Mouse (Mus musculus) MEL (cell line): ENCODE results near the gene Ugt1a10. TPM values are rescaled to one million over a fixed set of nuclear protein-coding genes. Genes with fewer than 3 reads are reported as not detected.
A peak's percentile ranks its signal among the peaks of the same experiment; 100 is the strongest.

Experiments used
- DNase-seq: peaks from one replicate; pipeline ENCODE4 v3.0.0; 2011; ENCODE audit warnings: low read depth, low spot score
- H3K27ac ChIP-seq: 2 replicates; pipeline ENCODE4 v1.5.1; 2012; ENCODE audit warnings: low read depth, mild to moderate bottlenecking, control low read depth, low read length, moderate library complexity; ENCODE audit not compliant: control insufficient read depth
- H3K27me3 ChIP-seq, 2 experiments: fragments of 150-350 bp in 1 of 2; sonication (generic) in 1 of 2; 2 replicates each; pipeline ENCODE4 v1.6.1; 2012; ENCODE audit warnings: low read length in 2 of 2, mild to moderate bottlenecking in 2 of 2, improper control_type of control experiment in 1 of 2, moderate library complexity in 1 of 2; ENCODE audit not compliant: insufficient read depth in 2 of 2, control insufficient read depth in 1 of 2
- H3K36me3 ChIP-seq, 2 experiments: 2 replicates each; pipeline ENCODE4 v1.6.1; 2012 to 2014; ENCODE audit warnings: low read length in 2 of 2, improper control_type of control experiment in 1 of 2, inconsistent platforms in 1 of 2, mild to moderate bottlenecking in 1 of 2; ENCODE audit not compliant: insufficient read depth in 2 of 2, control insufficient read depth in 1 of 2
- H3K4me1 ChIP-seq, 2 experiments: fragments of 150-350 bp in 1 of 2; sonication (generic) in 1 of 2; 2 replicates each; pipeline ENCODE4 v1.6.1; 2012; ENCODE audit warnings: low read length in 2 of 2, improper control_type of control experiment in 1 of 2, mild to moderate bottlenecking in 1 of 2; ENCODE audit not compliant: insufficient read depth in 2 of 2, control insufficient read depth in 1 of 2
- H3K4me3 ChIP-seq, 2 experiments: fragments of 150-350 bp in 1 of 2; sonication (generic) in 1 of 2; 2 replicates each; pipeline ENCODE4 v1.5.1; 2012; ENCODE audit warnings: low read depth in 2 of 2, low read length in 2 of 2, mild to moderate bottlenecking in 2 of 2, moderate library complexity in 2 of 2, control low read depth in 1 of 2, improper control_type of control experiment in 1 of 2; ENCODE audit not compliant: control insufficient read depth in 1 of 2, insufficient read depth in 1 of 2
- H3K79me2 ChIP-seq: 2 replicates; pipeline ENCODE4 v1.6.1; 2012; ENCODE audit warnings: mild to moderate bottlenecking, low read length, moderate library complexity; ENCODE audit not compliant: control insufficient read depth, poor library complexity, insufficient read depth
- H3K9ac ChIP-seq: 2 replicates; pipeline ENCODE4 v1.6.1; 2012; ENCODE audit warnings: low read depth, mild to moderate bottlenecking, control low read depth, low read length, moderate library complexity; ENCODE audit not compliant: control insufficient read depth, poor library complexity, severe bottlenecking
- H3K9me3 ChIP-seq: fragments of 150-350 bp; sonication (generic); replicated peaks from 2 replicates; pipeline ENCODE4 v1.6.1; 2012; ENCODE audit warnings: mild to moderate bottlenecking, low read length, improper control_type of control experiment, moderate library complexity; ENCODE audit not compliant: insufficient read depth
- ELF1 ChIP-seq: IDR thresholded peaks from 2 replicates; pipeline ENCODE4 v1.6.1; 2014; ENCODE audit warnings: low read depth, mild to moderate bottlenecking, inconsistent platforms, low read length, improper control_type of control experiment, moderate library complexity
- ETS1 ChIP-seq: IDR thresholded peaks from 2 replicates; pipeline ENCODE4 v1.6.1; 2012; ENCODE audit warnings: low read depth, mild to moderate bottlenecking, inconsistent platforms, low read length, improper control_type of control experiment, moderate library complexity
- MAX ChIP-seq: IDR thresholded peaks from 2 replicates; pipeline ENCODE4 v1.6.1; 2011; ENCODE audit warnings: low read length, improper control_type of control experiment
- MEF2A ChIP-seq: IDR thresholded peaks from 2 replicates; pipeline ENCODE4 v1.6.1; 2014; ENCODE audit warnings: low read depth, mild to moderate bottlenecking, inconsistent platforms, low read length, improper control_type of control experiment; ENCODE audit not compliant: poor library complexity, insufficient replicate concordance, severe bottlenecking; ENCODE audit errors: extremely low read depth
- POLR2A ChIP-seq, 2 experiments: IDR thresholded peaks; 2 replicates each; pipeline ENCODE4 v1.6.1; 2011 to 2012; ENCODE audit warnings: low read length in 2 of 2, mild to moderate bottlenecking in 2 of 2, control low read depth in 1 of 2, improper control_type of control experiment in 1 of 2, low read depth in 1 of 2, moderate library complexity in 1 of 2; ENCODE audit not compliant: control insufficient read depth in 1 of 2, insufficient read depth in 1 of 2, poor library complexity in 1 of 2
- POLR2AphosphoS2 ChIP-seq: IDR thresholded peaks from 2 replicates; pipeline ENCODE4 v1.6.1; 2011; ENCODE audit warnings: low read length, improper control_type of control experiment
- RAD21 ChIP-seq: IDR thresholded peaks from 2 replicates; pipeline ENCODE4 v1.6.1; 2011; ENCODE audit warnings: mild to moderate bottlenecking, low read depth, low read length, improper control_type of control experiment
- TAL1 ChIP-seq: IDR thresholded peaks from 2 replicates; pipeline ENCODE4 v1.6.1; 2012; ENCODE audit warnings: mild to moderate bottlenecking, inconsistent platforms, low read length, moderate library complexity, mixed read lengths
- TBP ChIP-seq: IDR thresholded peaks from 2 replicates; pipeline ENCODE4 v1.8.0; 2011; ENCODE audit warnings: low read depth, low read length, improper control_type of control experiment
- ZMIZ1 ChIP-seq: IDR thresholded peaks from 2 replicates; pipeline ENCODE4 v1.6.1; 2012; ENCODE audit warnings: low read depth, mild to moderate bottlenecking, inconsistent platforms, low read length, improper control_type of control experiment, moderate library complexity
- ZNF384 ChIP-seq: IDR thresholded peaks from 2 replicates; pipeline ENCODE4 v1.6.1; 2012; ENCODE audit warnings: low read depth, mild to moderate bottlenecking, inconsistent platforms, low read length, improper control_type of control experiment
- polyA plus RNA-seq, 2 experiments: library from polyadenylated mRNA; stranded (reverse) in 1 of 2; unstranded in 1 of 2; fragments of >175 nt in 1 of 2; fragments of >200 nt in 1 of 2; gene quantifications; 2 replicates each; pipeline versions ENCODE4 v1.2.1 to v1.2.4; 2012; ENCODE audit warnings: low replicate concordance in 2 of 2, low read depth in 1 of 2; ENCODE audit not compliant: insufficient read length in 2 of 2, insufficient read depth in 1 of 2, missing spikeins in 1 of 2
- total RNA-seq: library from RNA; depleted of rRNA; stranded (reverse); fragments of 300-350 nt; gene quantifications from 2 replicates; pipeline ENCODE4 v1.2.3, GENCODE M21; 2012

The Ugt1a10 gene
- total and polyA plus RNA-seq, 3 experiments: not detected

DNA sequence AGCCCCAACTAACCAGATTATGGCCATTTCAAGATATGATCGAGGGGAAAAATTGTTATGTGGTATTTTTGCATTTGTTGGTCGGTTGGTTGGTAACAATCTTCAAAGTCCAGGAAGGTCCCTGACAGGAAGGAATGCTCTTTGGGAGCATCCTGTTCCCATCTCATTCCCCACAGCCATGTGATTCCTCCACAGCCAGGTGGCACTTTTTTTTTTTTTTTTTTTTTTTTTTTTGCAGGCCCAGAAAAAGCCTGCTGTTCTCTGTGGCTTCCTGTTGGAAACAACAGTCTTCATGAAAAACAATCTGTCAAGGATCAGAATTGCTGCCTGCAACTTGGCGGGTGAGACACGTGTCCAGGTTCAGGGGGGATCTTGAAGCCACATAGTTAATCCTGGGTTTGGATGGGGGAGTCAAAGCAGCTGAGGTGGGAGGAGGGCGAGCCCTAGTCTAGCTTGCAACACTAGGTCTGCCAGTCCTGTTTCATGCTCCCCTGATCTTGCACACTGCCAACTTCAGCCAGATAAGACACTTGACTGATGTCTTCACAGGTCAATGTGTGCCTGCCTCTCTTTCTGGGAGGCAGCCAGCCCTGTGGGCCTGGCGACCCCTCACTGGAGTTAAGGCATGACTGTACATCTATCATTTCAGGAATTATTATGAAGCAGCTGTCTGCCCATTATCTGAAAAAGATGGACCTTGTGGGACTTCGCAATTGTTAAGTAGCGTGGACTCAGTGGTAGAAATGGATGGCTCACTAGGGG lies 203.9 kb downstream of the Ugt1a10 start:
- TF ChIP-seq ZMIZ1 (peak; percentile 58; the same call in 1 of the 2 replicates), ZNF384 (peak; percentile 91), POLR2AphosphoS2 (peak; percentile 68), POLR2A (IDR thresholded peaks at IDR 0.05; ENCODE audit: control insufficient read depth in 1 of 2, insufficient read depth in 1 of 2, low read depth in 1 of 2, low read length in 2 of 2, poor library complexity in 1 of 2) (0 out of 4 replicates have a peak, but pooled peaks of 1 of the 2 experiments have one; percentile 17), RAD21 (no peak)
- H3K4me1 ChIP-seq: peaks cover 7 to 17% of the 10 kb centered on the region in 2 experiments
- no peaks in the 10 kb centered on the region for H3K27me3 ChIP-seq
- no peaks in the 10 kb centered on the region for H3K9me3 ChIP-seq
- no peaks in the 10 kb centered on the region for H3K79me2 ChIP-seq
- H3K4me3 ChIP-seq: no peak overlapping the region
- H3K9ac ChIP-seq: no peak overlapping the region
- H3K36me3 ChIP-seq: peaks cover 0 to 24% of the 10 kb centered on the region in 2 experiments; a peak in 2 of 4 replicates
- no peak overlapping the region for H3K27ac ChIP-seq
- peak; percentile 53 for DNase-seq

DNA sequence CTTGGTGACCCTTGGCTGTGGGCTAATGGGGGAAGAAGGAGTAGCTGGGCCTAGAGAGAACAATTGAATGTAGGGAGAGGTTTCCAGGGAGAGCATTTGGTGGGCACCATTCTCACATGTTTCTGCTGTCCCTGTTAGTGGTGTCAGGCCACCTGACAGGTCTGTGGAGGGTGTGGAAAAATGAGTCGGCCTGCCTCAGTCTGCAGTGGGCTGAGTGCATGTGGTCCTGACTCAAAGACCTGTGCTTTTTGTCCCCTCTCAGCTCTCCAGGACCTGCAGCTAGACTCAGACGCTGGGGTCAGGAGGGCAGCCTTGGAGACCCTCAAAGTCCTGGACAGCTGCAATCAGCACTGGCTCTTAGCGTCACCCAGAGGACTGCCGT lies 204.4 kb downstream of the Ugt1a10 start:
- Histone ChIP-seq H3K79me2 (no peaks in the 10 kb centered on the region), H3K27me3 (no peaks in the 10 kb centered on the region), H3K4me1 (peaks cover 7 to 17% of the 10 kb centered on the region in 2 experiments), H3K4me3 (no peak overlapping the region), H3K36me3 (peaks cover 0 to 24% of the 10 kb centered on the region in 2 experiments; a peak in 3 of 4 replicates), H3K9ac (no peak overlapping the region), H3K9me3 (no peaks in the 10 kb centered on the region), H3K27ac (no peak overlapping the region)
- no peak for DNase-seq
- TF ChIP-seq MEF2A (no peak), POLR2A (IDR thresholded peaks at IDR 0.05; ENCODE audit: control insufficient read depth in 1 of 2, insufficient read depth in 1 of 2, low read depth in 1 of 2, low read length in 2 of 2, poor library complexity in 1 of 2) (peak in 1 of 2 experiments; percentile 30; a peak in 1 of 4 replicates)

DNA sequence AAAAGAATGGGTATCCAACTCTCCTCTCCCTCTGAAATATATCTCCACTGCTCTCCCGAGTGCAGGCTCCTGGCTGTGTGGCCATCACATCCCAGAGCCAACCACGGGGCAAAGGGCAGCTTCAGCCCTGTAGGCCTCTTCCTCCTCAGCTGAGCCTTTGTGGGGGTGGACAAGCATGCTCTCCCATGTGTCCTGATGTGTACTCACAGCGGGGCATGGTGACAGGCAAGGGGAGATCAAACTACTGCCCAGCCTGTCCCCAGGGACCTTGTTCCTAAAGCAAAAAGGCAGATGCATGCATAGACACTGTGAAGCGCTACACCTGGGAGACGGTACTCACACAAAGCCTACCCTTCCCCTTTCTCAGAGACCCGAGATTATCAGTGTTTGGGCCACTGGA lies 204.9 kb downstream of the Ugt1a10 start:
- TF ChIP-seq TBP (no peak), TAL1 (no peak), ETS1 (no peak), ELF1 (no peak), MEF2A (no peak), POLR2A (IDR thresholded peaks at IDR 0.05; ENCODE audit: control insufficient read depth in 1 of 2, insufficient read depth in 1 of 2, low read depth in 1 of 2, low read length in 2 of 2, poor library complexity in 1 of 2) (peak in 1 of 2 experiments; percentile 31; a peak in 1 of 4 replicates), MAX (no peak), ZMIZ1 (no peak)
- peak; percentile 47 for DNase-seq
- Histone ChIP-seq H3K9ac (no peak overlapping the region), H3K79me2 (no peaks in the 10 kb centered on the region), H3K36me3 (peaks cover 0 to 24% of the 10 kb centered on the region in 2 experiments; a peak in 3 of 4 replicates), H3K27me3 (no peaks in the 10 kb centered on the region), H3K4me1 (peaks cover 7 to 17% of the 10 kb centered on the region in 2 experiments), H3K9me3 (no peaks in the 10 kb centered on the region), H3K4me3 (no peak overlapping the region), H3K27ac (no peak overlapping the region)
